Mouse (Mus musculus) small intestine, adult 2 months (tissue): ENCODE measurements around the gene Prr7.

Experiments
- CTCF ChIP-seq: fragments of 200-500 bp; IDR thresholded peaks from 2 replicates; pipeline ENCODE4 v1.5.1; 2012; ENCODE audit warnings: low read depth, mild to moderate bottlenecking, control low read depth, inconsistent platforms, low read length, moderate library complexity, mixed read lengths; ENCODE audit not compliant: insufficient replicate concordance, insufficient read length; ENCODE audit errors: extremely low read depth
- POLR2A ChIP-seq: fragments of 200-500 bp; IDR thresholded peaks from 2 replicates; pipeline ENCODE4 v1.6.1; 2012; ENCODE audit warnings: low read depth, mild to moderate bottlenecking, control low read depth, inconsistent platforms, low read length, moderate library complexity

- no peak for TF ChIP-seq CTCF
- no peak for TF ChIP-seq POLR2A
Measured at GRCm38 (mm10) chr13:55476256-55476655, 12.2 kb downstream of the Prr7 start.
